Mouse (Mus musculus) ES-Bruce4 (cell line): Measurements from ENCODE around the gene Thbs3. TPM values are rescaled to one million over a fixed set of nuclear protein-coding genes. Genes with fewer than 3 reads are reported as not detected.

Experiments
- H3K27ac ChIP-seq: 2 replicates; pipeline ENCODE4 v1.5.1; 2012; ENCODE audit warnings: low read length, inconsistent platforms; ENCODE audit not compliant: insufficient read depth
- H3K27me3 ChIP-seq: 2 replicates; pipeline ENCODE4 v1.6.1; 2012; ENCODE audit warnings: mild to moderate bottlenecking, low read length, inconsistent platforms; ENCODE audit not compliant: control insufficient read depth, poor library complexity, insufficient read depth, severe bottlenecking
- H3K36me3 ChIP-seq: 2 replicates; pipeline ENCODE4 v1.6.1; 2012; ENCODE audit warnings: inconsistent platforms, mild to moderate bottlenecking, low read length, moderate library complexity; ENCODE audit not compliant: control insufficient read depth, poor library complexity, insufficient read depth, severe bottlenecking
- H3K4me1 ChIP-seq: one replicate; pipeline ENCODE4 v1.8.1; 2011; ENCODE audit warnings: low read length; ENCODE audit not compliant: control insufficient read depth, insufficient read depth
- H3K4me3 ChIP-seq: 2 replicates; pipeline ENCODE4 v1.5.1; 2011; ENCODE audit warnings: low read depth, mild to moderate bottlenecking, low read length
- H3K9ac ChIP-seq: 2 replicates; pipeline ENCODE4 v1.6.1; 2012; ENCODE audit warnings: low read depth, mild to moderate bottlenecking, inconsistent platforms; ENCODE audit not compliant: poor library complexity, severe bottlenecking
- H3K9me3 ChIP-seq: replicated peaks from 2 replicates; pipeline ENCODE4 v1.6.1; 2012; ENCODE audit warnings: mild to moderate bottlenecking, low read length, inconsistent platforms; ENCODE audit not compliant: control insufficient read depth, poor library complexity, insufficient read depth, severe bottlenecking
- CTCF ChIP-seq: IDR thresholded peaks from one replicate; pipeline ENCODE4 v1.8.1; 2011; ENCODE audit warnings: low read depth, low read length
- EP300 ChIP-seq: IDR thresholded peaks from 2 replicates; pipeline ENCODE4 v1.6.1; 2011; ENCODE audit warnings: low read depth, low read length; ENCODE audit not compliant: insufficient read depth
- POLR2A ChIP-seq: IDR thresholded peaks from one replicate; pipeline ENCODE4 v1.8.1; 2011; ENCODE audit warnings: low read length; ENCODE audit not compliant: insufficient read depth
- polyA plus RNA-seq: library from polyadenylated mRNA; stranded (reverse); fragments of >200 nt; gene quantifications from 2 replicates; pipeline ENCODE4 v1.2.4, GENCODE M21; 2011; ENCODE audit warnings: low read depth; ENCODE audit not compliant: missing spikeins, insufficient read depth, insufficient read length

Thbs3 gene
- polyA plus RNA-seq, 1 experiment = 10.4 TPM

DNA sequence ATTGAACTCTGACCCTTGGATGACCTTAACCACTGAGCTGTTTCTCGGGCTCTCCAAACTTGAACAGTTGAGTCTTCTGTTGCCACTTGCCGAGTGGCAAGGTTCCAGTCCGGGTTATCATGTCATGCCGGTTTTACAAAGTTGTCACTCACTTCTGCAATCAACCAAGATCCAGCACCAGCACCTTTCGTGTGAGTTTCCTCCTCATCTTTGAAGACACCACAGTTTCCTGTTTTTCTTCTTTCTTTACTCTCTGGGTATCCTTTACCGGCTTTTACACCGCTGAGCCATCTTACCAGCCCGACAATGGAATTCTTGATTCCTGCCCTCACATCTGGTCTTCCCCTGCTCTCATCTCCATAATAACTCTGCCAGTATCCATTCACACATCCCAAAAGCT, 24.5 kb upstream of the Thbs3 start:
- H3K36me3 ChIP-seq = no peaks in the 10 kb centered on the region
- no peak overlapping the region for H3K9ac ChIP-seq
- H3K4me3 ChIP-seq = no peak overlapping the region
- H3K9me3 ChIP-seq = no peaks in the 10 kb centered on the region
- H3K4me1 ChIP-seq = no peaks in the 10 kb centered on the region
- no peak overlapping the region for H3K27ac ChIP-seq
- H3K27me3 ChIP-seq = no peaks in the 10 kb centered on the region
- no peak for TF ChIP-seq POLR2A
- TF ChIP-seq CTCF = no peak
- TF ChIP-seq EP300 = no peak

DNA sequence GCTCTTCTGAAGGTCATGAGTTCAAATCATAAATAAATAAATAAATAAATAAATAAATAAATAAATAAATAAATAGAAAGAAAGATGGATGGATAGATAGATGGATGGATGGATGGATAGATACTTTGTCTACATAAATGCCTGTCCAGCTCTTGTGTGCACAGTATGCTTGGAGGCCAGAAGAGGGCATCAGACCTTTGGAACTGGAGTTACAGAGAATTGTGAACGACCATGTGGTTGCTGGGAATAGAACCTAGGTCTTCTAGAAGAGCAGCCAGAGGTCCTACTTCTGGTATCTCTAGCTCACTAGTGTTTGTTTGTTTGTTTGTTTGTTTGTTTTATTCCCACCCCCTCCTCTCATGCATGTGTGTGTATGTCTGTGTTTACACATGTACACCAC, 21.6 kb upstream of the Thbs3 start:
- H3K36me3 ChIP-seq = no peaks in the 10 kb centered on the region
- no peaks in the 10 kb centered on the region for H3K9me3 ChIP-seq
- TF ChIP-seq EP300 (no peak), POLR2A (no peak)
- H3K9ac ChIP-seq = no peak overlapping the region
- no peaks in the 10 kb centered on the region for H3K4me1 ChIP-seq
- no peak overlapping the region for H3K4me3 ChIP-seq
- no peaks in the 10 kb centered on the region; the same call in 1 of the 2 replicates for H3K27me3 ChIP-seq
- no peak overlapping the region for H3K27ac ChIP-seq

DNA sequence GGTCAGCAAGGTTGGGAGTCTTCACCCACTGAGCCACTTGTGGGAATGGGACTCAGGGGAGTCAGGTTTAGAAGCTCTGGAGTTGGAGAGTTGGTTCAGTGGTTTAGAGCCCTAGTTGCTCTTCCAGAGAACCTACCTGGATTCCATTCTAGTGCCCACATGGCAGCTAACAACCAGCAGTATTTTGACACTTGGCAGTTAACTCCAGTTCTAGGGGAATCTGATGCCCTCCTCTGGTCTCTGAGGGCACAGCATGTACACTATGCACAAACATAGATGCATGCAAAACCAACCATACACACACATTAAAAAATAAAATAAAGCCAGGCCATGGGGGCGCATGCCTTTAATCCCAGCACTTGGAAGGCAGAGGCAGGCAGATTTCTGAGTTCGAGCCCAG, 21.1 kb upstream of the Thbs3 start:
- H3K27me3 ChIP-seq = no peaks in the 10 kb centered on the region; the same call in 1 of the 2 replicates
- no peak overlapping the region for H3K4me3 ChIP-seq
- H3K9me3 ChIP-seq = no peaks in the 10 kb centered on the region
- no peak overlapping the region for H3K9ac ChIP-seq
- no peak for TF ChIP-seq EP300
- no peak for TF ChIP-seq POLR2A
- no peak for TF ChIP-seq CTCF
- H3K4me1 ChIP-seq = no peaks in the 10 kb centered on the region
- H3K36me3 ChIP-seq = no peaks in the 10 kb centered on the region
- H3K27ac ChIP-seq = no peak overlapping the region

DNA sequence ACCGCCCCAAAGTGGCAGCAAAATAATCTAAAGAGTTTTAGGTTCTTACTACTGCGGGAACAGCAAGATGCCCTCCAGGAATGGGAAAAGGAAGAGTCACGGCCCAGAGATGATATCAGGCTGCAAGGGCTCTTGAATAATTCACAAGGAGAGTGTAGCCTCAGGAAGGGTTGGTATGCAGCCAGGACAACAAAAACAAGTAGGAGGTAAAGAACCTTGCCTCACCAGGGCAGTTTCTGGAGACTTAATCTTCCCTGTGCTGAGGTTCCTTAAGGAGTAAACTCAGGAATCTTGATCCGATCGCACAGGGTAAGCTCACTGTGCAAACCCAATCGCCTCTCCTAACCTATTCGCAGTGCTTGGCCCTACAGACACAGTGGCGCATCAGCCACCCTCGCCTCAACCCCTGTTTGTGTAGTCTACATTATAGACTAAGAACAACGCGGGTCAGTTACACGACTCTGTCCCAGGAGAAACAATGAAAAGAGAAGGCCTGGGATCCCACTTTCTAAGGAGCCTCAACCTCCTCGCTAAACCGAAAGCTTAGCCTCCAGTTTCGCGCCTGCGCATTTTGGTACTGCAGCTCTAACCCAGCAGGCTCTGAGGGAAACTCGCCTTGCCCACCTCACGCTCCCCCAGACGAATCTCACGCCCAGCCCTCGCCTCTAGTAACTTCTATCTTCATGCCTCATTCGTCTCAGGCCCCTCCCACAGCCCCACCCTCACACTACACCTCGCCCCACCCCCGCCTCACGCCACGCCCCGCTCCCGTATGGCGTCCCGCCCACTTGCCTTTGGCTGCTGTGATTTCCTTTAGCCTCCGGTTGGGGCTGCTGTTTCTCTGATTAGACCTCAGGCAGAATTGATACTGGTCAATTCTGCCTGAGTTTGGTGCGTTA, 18.8 kb upstream of the Thbs3 start:
- H3K9me3 ChIP-seq = no peaks in the 10 kb centered on the region
- no peaks in the 10 kb centered on the region for H3K4me1 ChIP-seq
- TF ChIP-seq CTCF (peak; percentile 41), POLR2A (peak; percentile 34), EP300 (no peak)
- H3K27ac ChIP-seq = peak overlapping the region; percentile 40; the same call in 1 of the 2 replicates
- H3K27me3 ChIP-seq = no peaks in the 10 kb centered on the region; the same call in 1 of the 2 replicates
- H3K9ac ChIP-seq = peak overlapping the region; percentile 47; the same call in 1 of the 2 replicates
- no peaks in the 10 kb centered on the region for H3K36me3 ChIP-seq
- peak overlapping the region; percentile 60 for H3K4me3 ChIP-seq

DNA sequence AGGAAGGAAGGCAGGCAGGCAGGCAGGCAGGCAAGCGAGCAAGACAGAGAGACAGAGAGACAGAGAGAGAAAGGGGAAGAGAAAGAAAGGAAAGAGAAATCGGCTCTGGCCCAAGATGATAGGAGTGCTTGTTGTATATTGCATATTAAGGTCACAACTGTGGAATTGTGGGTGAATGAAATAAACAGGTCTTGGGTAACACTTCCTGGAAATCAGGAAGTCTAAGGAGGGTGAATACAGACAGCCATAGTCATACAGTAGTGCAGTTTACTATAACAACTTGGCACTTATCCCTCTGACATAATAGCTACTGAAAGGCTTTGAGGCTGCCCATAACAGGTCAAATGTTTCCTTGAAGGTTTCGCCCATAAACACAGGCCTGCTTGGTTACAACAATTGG, 15.1 kb upstream of the Thbs3 start:
- Histone ChIP-seq H3K27me3 (no peaks in the 10 kb centered on the region; the same call in 1 of the 2 replicates), H3K4me1 (no peaks in the 10 kb centered on the region), H3K36me3 (peaks cover 2% of the 10 kb centered on the region; the same call in 1 of the 2 replicates), H3K4me3 (no peak overlapping the region), H3K9me3 (no peaks in the 10 kb centered on the region), H3K9ac (no peak overlapping the region), H3K27ac (no peak overlapping the region)
- TF ChIP-seq CTCF (no peak), EP300 (no peak)

DNA sequence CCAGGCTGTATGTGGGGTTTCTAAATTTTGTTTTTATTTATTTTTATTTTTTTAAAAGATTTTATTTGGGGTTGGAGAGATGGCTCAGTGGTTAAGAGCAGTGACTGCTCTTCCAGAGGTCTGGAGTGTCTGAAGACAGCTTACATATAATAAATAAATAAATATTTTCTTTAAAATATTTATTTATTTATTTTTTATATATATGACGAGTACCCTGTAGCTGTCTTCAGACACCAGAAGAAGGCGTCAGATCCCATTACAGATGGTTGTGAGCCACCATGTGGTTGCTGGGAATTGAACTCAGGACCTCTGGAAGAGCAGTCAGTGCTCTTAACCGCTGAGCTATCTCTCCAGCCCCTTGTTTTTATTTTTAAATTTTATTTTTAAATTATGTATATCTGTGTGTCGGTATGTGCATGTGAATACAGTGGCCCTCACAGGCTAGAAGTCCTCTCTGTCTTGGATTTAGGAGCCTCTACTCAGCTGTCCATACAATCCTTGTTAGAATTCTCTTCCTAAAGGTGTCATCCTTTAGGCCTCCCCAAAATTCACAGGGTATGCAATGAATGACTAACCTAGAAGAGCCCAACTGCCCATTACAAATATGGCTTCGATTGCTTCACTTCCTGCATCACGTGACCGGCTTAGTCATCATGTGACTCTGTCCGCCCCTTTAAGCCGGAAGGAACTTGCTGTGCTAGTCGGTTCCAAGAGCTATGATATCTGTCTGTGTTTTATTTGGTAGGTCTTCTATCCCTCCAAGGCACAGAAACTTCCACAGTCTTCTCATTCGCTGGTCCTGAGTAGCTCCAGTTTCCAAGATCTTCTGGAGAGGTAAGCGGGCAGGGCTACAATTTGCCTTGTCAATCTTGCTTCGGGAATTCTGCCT, 12.5 kb upstream of the Thbs3 start, which contains the start of gene Gba:
TSS of gene Gba (plus strand) at position 676 of the 889 bp plus-strand sequence.
- H3K27ac ChIP-seq = no peak within 1 kb of the TSS
- H3K4me1 ChIP-seq = no peaks in the 10 kb centered on the region
- H3K9ac ChIP-seq = peak within 1 kb of the TSS; percentile 59
- H3K9me3 ChIP-seq = no peaks in the 10 kb centered on the region
- no peak for TF ChIP-seq CTCF
- TF ChIP-seq EP300 = no peak
- no peak for TF ChIP-seq POLR2A
- peaks cover 10% of the 10 kb centered on the region for H3K36me3 ChIP-seq
- peak within 1 kb of the TSS; percentile 92 for H3K4me3 ChIP-seq
- no peaks in the 10 kb centered on the region; the same call in 1 of the 2 replicates for H3K27me3 ChIP-seq
